Mouse (Mus musculus): ENCODE measurements at regions not wholly inside any gene's neighbourhood (a gene's known extent, or its start where the extent isn't known, plus 50 kb on each side); places are given as distances from the start of the nearest gene placed in this dataset.

DNA sequence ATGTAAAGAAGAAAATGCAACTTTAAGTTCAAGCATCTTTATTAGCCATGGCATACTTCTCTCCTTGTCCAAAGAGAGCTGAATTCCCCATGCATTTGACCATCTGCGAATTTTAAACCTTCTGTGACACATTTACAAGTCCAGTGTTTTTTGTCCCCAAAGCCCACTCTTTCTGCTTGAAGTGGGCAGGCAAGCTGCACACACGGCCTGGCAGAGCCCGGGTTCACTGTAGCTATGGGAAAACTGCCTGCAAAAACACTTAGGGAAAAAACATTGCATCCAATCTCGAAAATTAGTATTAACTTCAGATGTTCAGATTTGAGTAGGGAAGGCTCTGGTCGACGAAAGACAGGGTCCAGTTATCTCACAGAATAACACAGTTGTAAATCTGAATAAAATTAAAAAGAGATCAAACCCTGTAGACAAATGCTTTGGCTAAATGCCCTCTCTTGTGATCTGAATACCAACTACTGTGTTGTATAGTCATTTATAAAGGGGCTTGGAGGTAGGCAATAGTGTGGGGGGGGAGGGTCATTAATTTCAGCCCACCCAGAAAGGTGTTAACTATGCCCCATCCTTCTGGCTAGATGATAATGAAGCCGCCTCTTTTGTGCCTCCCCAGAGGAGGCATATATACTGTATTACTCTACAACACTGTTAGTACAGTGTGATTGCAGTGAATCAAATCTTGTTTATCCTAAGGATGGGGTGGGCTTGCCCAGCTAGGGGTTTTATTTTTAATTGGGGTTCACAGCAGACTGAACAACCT is 793.7 kb downstream of the Nr2f2 start:
- Histone ChIP-seq H3K27me3 (ENCODE audit: control insufficient read depth, insufficient read depth, low read depth, low read length) (no peaks in the 10 kb centered on the region), H3K27ac (ENCODE audit: low read length) (no peak overlapping the region), H3K4me1 (replicated peaks; ENCODE audit: control insufficient read depth, insufficient read depth, low read length) (no peaks in the 10 kb centered on the region), H3K4me3 (ENCODE audit: low read length) (no peak overlapping the region), H3K4me2 (ENCODE audit: low read depth, low read length) (no peak overlapping the region), H3K9me3 (ENCODE audit: control insufficient read depth, low read length) (no peaks in the 10 kb centered on the region), H3K9ac (ENCODE audit: low read length) (no peak overlapping the region), H3K36me3 (ENCODE audit: control insufficient read depth, insufficient read depth, low read length) (no peaks in the 10 kb centered on the region)
- 77% methylated on average over 7 of the region's 7 CpGs for WGBS
- no peak for ATAC-seq (ENCODE audit: low read depth)

DNA sequence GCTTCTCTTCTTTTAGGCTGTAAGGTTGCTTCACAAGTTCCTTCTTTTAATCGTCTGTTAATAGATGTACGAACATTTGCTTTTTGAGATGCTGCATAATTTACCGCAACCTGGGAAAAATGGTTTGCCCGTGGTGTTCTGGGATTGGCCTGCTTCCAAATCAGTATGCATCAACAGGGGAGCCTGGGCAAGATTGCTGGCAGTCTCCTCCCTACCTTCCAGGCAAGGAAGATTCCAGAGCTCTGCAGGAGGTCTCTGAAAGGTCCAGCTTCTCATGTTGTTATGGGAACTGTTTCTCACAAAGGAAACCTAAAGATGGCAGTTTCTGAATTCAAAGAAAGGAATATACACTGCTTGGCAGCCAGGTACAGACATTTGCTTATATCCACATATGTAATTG is 799.6 kb downstream of the Nr2f2 start:
- no peak overlapping the region for H3K4me3 ChIP-seq (ENCODE audit: low read length)
- H3K27ac ChIP-seq (ENCODE audit: low read length), result no peak overlapping the region
- H3K4me2 ChIP-seq (ENCODE audit: low read depth, low read length), result no peak overlapping the region
- no peak for ATAC-seq (ENCODE audit: low read depth)
- H3K9me3 ChIP-seq (ENCODE audit: control insufficient read depth, low read length), result no peaks in the 10 kb centered on the region
- WGBS, result 69% methylated on average over 4 of the region's 4 CpGs
- H3K9ac ChIP-seq (ENCODE audit: low read length), result no peak overlapping the region
- no peaks in the 10 kb centered on the region for H3K36me3 ChIP-seq (ENCODE audit: control insufficient read depth, insufficient read depth, low read length)
- no peaks in the 10 kb centered on the region for H3K27me3 ChIP-seq (ENCODE audit: control insufficient read depth, insufficient read depth, low read depth, low read length)
- no peaks in the 10 kb centered on the region for H3K4me1 ChIP-seq (replicated peaks; ENCODE audit: control insufficient read depth, insufficient read depth, low read length)

- Histone ChIP-seq H3K9ac (ENCODE audit: low read length) (no peak overlapping the region), H3K4me3 (ENCODE audit: low read length) (no peak overlapping the region), H3K27ac (ENCODE audit: low read length) (no peak overlapping the region), H3K4me1 (replicated peaks; ENCODE audit: control insufficient read depth, insufficient read depth, low read length) (no peaks in the 10 kb centered on the region), H3K36me3 (ENCODE audit: control insufficient read depth, insufficient read depth, low read length) (no peaks in the 10 kb centered on the region), H3K4me2 (ENCODE audit: low read depth, low read length) (no peak overlapping the region), H3K27me3 (ENCODE audit: control insufficient read depth, insufficient read depth, low read depth, low read length) (no peaks in the 10 kb centered on the region), H3K9me3 (ENCODE audit: control insufficient read depth, low read length) (no peaks in the 10 kb centered on the region)
- no peak for ATAC-seq (ENCODE audit: low read depth)
- 72% methylated on average over 2 of the region's 2 CpGs for WGBS
These were observed 802.1 kb downstream of the Nr2f2 start for GRCm38 (mm10) chr7:69564432-69564831.

GRCm38 (mm10) chr7:69554776-69555175 is 805.7 kb upstream of the Arrdc4 start:
- Histone ChIP-seq H3K9ac (ENCODE audit: low read length) (no peak overlapping the region), H3K4me1 (replicated peaks; ENCODE audit: control insufficient read depth, insufficient read depth, low read length) (no peaks in the 10 kb centered on the region), H3K27ac (ENCODE audit: low read length) (no peak overlapping the region), H3K9me3 (ENCODE audit: control insufficient read depth, low read length) (no peaks in the 10 kb centered on the region), H3K4me2 (ENCODE audit: low read depth, low read length) (no peak overlapping the region), H3K27me3 (ENCODE audit: control insufficient read depth, insufficient read depth, low read depth, low read length) (no peaks in the 10 kb centered on the region), H3K4me3 (ENCODE audit: low read length) (no peak overlapping the region), H3K36me3 (ENCODE audit: control insufficient read depth, insufficient read depth, low read length) (no peaks in the 10 kb centered on the region)
- WGBS, result 65% methylated on average over 8 of the region's 8 CpGs
- no peak for ATAC-seq (ENCODE audit: low read depth)

DNA sequence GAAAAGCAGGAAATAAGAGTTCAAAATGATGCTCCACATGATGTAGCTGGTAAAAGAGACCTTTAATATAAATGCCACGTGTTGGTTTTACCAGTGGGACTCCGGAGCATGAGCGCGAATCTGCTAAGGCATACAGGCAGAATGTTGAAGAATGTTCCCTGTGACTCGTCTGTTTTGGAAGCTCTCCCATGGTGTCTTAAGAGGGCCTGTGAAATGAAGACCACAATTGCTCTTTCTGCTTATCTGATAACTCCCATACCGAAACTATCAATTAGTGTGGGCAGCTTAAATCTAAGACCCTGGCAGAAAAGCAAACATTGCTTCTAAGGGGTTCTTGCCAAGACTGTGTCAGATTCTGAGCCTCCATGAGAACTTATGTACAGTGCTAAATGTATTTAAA is 804.9 kb upstream of the Arrdc4 start:
- no peak overlapping the region for H3K4me2 ChIP-seq (ENCODE audit: low read depth, low read length)
- WGBS, result 53% methylated on average over 6 of the region's 6 CpGs
- H3K36me3 ChIP-seq (ENCODE audit: control insufficient read depth, insufficient read depth, low read length), result no peaks in the 10 kb centered on the region
- no peak overlapping the region for H3K9ac ChIP-seq (ENCODE audit: low read length)
- no peak for ATAC-seq (ENCODE audit: low read depth)
- no peaks in the 10 kb centered on the region for H3K4me1 ChIP-seq (replicated peaks; ENCODE audit: control insufficient read depth, insufficient read depth, low read length)
- H3K4me3 ChIP-seq (ENCODE audit: low read length), result no peak overlapping the region
- no peaks in the 10 kb centered on the region for H3K9me3 ChIP-seq (ENCODE audit: control insufficient read depth, low read length)
- no peak overlapping the region for H3K27ac ChIP-seq (ENCODE audit: low read length)
- no peaks in the 10 kb centered on the region for H3K27me3 ChIP-seq (ENCODE audit: control insufficient read depth, insufficient read depth, low read depth, low read length)

- Histone ChIP-seq H3K9ac (ENCODE audit: low read length) (no peak overlapping the region), H3K4me3 (ENCODE audit: low read length) (no peak overlapping the region), H3K27ac (ENCODE audit: low read length) (no peak overlapping the region), H3K27me3 (ENCODE audit: control insufficient read depth, insufficient read depth, low read depth, low read length) (no peaks in the 10 kb centered on the region), H3K9me3 (ENCODE audit: control insufficient read depth, low read length) (no peaks in the 10 kb centered on the region), H3K4me1 (replicated peaks; ENCODE audit: control insufficient read depth, insufficient read depth, low read length) (no peaks in the 10 kb centered on the region), H3K4me2 (ENCODE audit: low read depth, low read length) (no peak overlapping the region), H3K36me3 (ENCODE audit: control insufficient read depth, insufficient read depth, low read length) (no peaks in the 10 kb centered on the region)
- ATAC-seq (ENCODE audit: low read depth), result no peak
- 70% methylated on average over 1 of the region's 1 CpGs for WGBS
These were observed 787.0 kb upstream of the Arrdc4 start for GRCm38 (mm10) chr7:69536072-69536471.

DNA sequence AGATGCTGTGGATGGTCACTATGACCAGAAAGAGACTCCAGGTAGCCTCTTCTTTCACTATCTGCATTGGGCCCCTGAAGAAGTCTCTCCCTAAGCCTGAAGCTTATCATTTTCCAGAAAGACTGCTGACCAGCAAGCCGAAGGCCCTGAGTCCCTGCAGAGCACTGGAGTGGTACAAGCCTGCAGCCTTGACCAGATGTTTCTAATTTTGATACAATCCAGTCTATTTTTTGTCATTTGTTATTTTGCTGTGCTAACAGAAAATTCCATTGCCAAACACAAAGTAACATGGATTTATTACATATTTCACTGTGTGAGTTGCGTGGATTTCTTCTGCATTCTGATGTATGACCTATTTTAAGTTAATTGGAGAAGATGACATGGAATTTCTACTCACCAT is 764.9 kb upstream of the Arrdc4 start:
- no peak overlapping the region for H3K9ac ChIP-seq (ENCODE audit: low read length)
- H3K4me1 ChIP-seq (replicated peaks; ENCODE audit: control insufficient read depth, insufficient read depth, low read length), result no peaks in the 10 kb centered on the region
- H3K36me3 ChIP-seq (ENCODE audit: control insufficient read depth, insufficient read depth, low read length), result no peaks in the 10 kb centered on the region
- 62% methylated on average over 2 of the region's 2 CpGs for WGBS
- no peaks in the 10 kb centered on the region for H3K9me3 ChIP-seq (ENCODE audit: control insufficient read depth, low read length)
- no peak overlapping the region for H3K4me2 ChIP-seq (ENCODE audit: low read depth, low read length)
- H3K4me3 ChIP-seq (ENCODE audit: low read length), result no peak overlapping the region
- no peak overlapping the region for H3K27ac ChIP-seq (ENCODE audit: low read length)
- H3K27me3 ChIP-seq (ENCODE audit: control insufficient read depth, insufficient read depth, low read depth, low read length), result no peaks in the 10 kb centered on the region
- no peak for ATAC-seq (ENCODE audit: low read depth)

DNA sequence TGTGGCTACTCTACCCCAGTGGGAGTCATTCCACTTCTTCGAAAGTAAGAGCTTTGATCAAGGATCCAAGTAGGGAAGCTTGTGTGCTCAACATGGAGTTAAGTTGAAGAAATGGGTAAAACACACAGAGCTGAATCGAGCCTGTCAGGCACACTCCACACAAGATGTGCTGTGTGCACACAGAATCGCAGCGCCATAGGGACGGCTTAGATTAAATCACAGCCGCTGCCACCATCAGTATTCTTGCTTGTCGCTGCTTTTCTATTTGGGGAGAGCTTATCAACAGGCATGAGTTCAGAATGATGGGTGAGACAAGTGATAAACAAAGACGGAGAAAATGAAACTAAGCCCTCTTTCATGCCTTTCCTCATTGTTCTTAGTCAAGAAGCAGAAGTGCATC is 761.3 kb upstream of the Arrdc4 start:
- Histone ChIP-seq H3K27me3 (ENCODE audit: control insufficient read depth, insufficient read depth, low read depth, low read length) (no peaks in the 10 kb centered on the region), H3K9me3 (ENCODE audit: control insufficient read depth, low read length) (no peaks in the 10 kb centered on the region), H3K36me3 (ENCODE audit: control insufficient read depth, insufficient read depth, low read length) (no peaks in the 10 kb centered on the region), H3K4me1 (replicated peaks; ENCODE audit: control insufficient read depth, insufficient read depth, low read length) (no peaks in the 10 kb centered on the region), H3K4me2 (ENCODE audit: low read depth, low read length) (no peak overlapping the region), H3K4me3 (ENCODE audit: low read length) (no peak overlapping the region), H3K27ac (ENCODE audit: low read length) (no peak overlapping the region), H3K9ac (ENCODE audit: low read length) (no peak overlapping the region)
- no peak for ATAC-seq (ENCODE audit: low read depth)
- WGBS, result 36% methylated on average over 8 of the region's 8 CpGs

DNA sequence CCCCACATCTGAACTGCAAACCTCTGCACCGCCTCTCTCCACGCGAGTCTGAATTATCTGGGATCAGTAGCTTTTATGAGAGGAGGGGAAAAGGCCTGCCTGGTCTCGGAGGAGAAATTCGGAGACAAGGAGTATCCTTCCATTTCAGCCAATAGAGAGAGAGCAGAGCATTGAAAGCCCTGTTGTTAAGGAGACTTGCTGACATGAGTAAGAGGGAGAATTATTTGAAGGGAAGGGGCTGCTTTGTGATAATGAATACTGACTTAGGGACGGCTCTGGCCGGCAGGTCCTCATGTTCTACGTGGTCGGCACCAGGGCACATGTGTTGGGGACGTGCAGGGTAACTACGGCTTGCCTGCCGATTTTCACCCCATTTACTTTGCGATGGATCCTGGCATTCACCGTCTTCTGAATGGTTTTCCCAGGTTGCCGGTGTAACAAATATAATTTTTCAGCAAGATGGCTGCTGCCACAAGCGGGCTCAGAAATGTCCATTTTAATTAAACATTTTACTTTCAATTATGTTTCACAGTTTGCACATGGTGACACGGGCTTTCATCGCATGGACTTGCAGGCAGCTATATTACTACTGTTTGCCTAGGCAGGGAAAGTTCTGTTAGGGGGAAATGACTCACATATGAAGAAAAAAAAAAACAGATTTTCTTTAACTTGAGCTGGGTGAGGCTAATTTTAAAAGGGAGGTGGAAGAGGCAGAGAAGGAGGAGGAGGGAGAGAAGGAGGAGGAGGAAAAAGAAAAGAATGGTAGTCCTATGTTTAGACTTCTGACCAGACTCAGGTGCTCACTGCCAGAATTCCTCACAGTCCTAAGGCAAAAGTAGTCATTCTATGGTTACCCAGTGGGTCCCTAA is 744.3 kb upstream of the Arrdc4 start:
- ATAC-seq (ENCODE audit: low read depth), result no peak
- no peaks in the 10 kb centered on the region for H3K27me3 ChIP-seq (ENCODE audit: control insufficient read depth, insufficient read depth, low read depth, low read length)
- peak overlapping the region; percentile 30; the same call in 1 of the 2 replicates for H3K4me2 ChIP-seq (ENCODE audit: low read depth, low read length)
- WGBS, result 65% methylated on average over 18 of the region's 18 CpGs
- no peak overlapping the region for H3K9ac ChIP-seq (ENCODE audit: low read length)
- no peaks in the 10 kb centered on the region for H3K4me1 ChIP-seq (replicated peaks; ENCODE audit: control insufficient read depth, insufficient read depth, low read length)
- H3K9me3 ChIP-seq (ENCODE audit: control insufficient read depth, low read length), result no peaks in the 10 kb centered on the region
- no peak overlapping the region for H3K27ac ChIP-seq (ENCODE audit: low read length)
- H3K36me3 ChIP-seq (ENCODE audit: control insufficient read depth, insufficient read depth, low read length), result no peaks in the 10 kb centered on the region
- no peak overlapping the region for H3K4me3 ChIP-seq (ENCODE audit: low read length)
